Mouse (Mus musculus): Measurements from ENCODE around the gene Srpx. TPM values are rescaled to one million over a fixed set of nuclear protein-coding genes. Genes with fewer than 3 reads are reported as not detected.

Srpx gene
- total RNA-seq (2023) = not detected

DNA sequence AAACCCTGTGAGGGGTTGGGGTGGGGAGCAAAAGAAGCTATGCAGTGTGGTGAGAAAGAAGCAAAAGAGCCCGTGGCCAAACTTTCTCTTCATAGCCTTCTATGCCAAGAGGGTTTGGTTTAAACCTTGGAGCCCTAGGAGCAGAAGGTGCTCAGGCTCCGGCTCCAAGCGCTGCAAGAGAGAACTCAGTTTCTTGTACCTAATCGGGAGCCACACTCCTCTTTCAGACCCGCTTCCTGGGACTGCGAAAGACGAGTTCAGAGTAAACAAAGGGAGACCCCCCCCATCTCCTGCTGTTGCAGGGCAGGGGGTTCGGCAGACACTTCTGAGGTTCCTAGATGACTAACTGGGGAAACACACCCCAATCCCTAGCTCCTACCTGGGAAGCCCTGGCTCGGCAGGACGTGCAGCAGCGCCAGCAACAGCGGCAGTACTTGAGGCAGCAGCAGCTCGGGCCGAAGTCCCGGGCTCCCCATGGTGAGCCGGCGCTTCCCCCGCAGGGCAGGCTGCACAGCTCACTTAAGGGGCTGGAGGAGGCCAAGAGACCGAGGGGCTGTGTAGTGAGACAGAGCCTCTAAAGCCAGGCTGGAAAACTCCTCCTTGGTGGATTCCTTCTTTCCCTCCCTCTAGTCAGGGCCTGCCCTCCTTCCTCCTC, at the start of gene Srpx:
Gene Srpx, minus strand, starts transcription at position 645 of the 655 bp plus-strand sequence.

Other genes with a start within 250 kb of the Srpx start
- gene Sytl5, start 232.1 kb downstream of the Srpx start, total RNA-seq (2023) = not detected
- 3.6 TPM for gene Rpgr, start 99.2 kb upstream of the Srpx start, total RNA-seq (2023)
- gene Otc, start 134.6 kb upstream of the Srpx start, total RNA-seq (2023) = not detected